Mouse (Mus musculus): Measurements from ENCODE around the gene Scn3b.

Gene Scn3b

GRCm38 (mm10) chr9:40269880-40270279 lies 863 bp downstream of the Scn3b start:
- no peak for DNase-seq

GRCm38 (mm10) chr9:40271075-40271474 lies 2.1 kb downstream of the Scn3b start:
- DNase-seq: no peak

- DNase-seq: no peak
These were observed 3.8 kb downstream of the Scn3b start for GRCm38 (mm10) chr9:40272822-40273221.

GRCm38 (mm10) chr9:40275904-40276303 lies 6.9 kb downstream of the Scn3b start:
- no peak for DNase-seq

GRCm38 (mm10) chr9:40277671-40278070 lies 8.7 kb downstream of the Scn3b start:
- DNase-seq: no peak

GRCm38 (mm10) chr9:40279438-40279837 lies 10.4 kb downstream of the Scn3b start:
- no peak for DNase-seq

GRCm38 (mm10) chr9:40282968-40283367 lies 14.0 kb downstream of the Scn3b start:
- DNase-seq: no peak

- no peak for DNase-seq
These were observed 23.5 kb downstream of the Scn3b start for GRCm38 (mm10) chr9:40292475-40292874.

GRCm38 (mm10) chr9:40293286-40293685 lies 24.3 kb downstream of the Scn3b start:
- no peak for DNase-seq

- no peak for DNase-seq
These were observed 24.7 kb downstream of the Scn3b start for GRCm38 (mm10) chr9:40293740-40294139.

- DNase-seq: no peak
These were observed 25.2 kb downstream of the Scn3b start for GRCm38 (mm10) chr9:40294210-40294609.

- DNase-seq: no peak
These were observed 25.8 kb downstream of the Scn3b start for GRCm38 (mm10) chr9:40294866-40295265.

GRCm38 (mm10) chr9:40296251-40296650 lies 27.2 kb downstream of the Scn3b start:
- peak; percentile 68 for DNase-seq

- DNase-seq: no peak
These were observed 29.0 kb downstream of the Scn3b start for GRCm38 (mm10) chr9:40297969-40298368.

- no peak for DNase-seq
These were observed 30.3 kb downstream of the Scn3b start for GRCm38 (mm10) chr9:40299323-40299722.

GRCm38 (mm10) chr9:40300018-40300989 lies 31.3 kb downstream of the Scn3b start:
- DNase-seq: no peak

- no peak for DNase-seq
These were observed 32.5 kb downstream of the Scn3b start for GRCm38 (mm10) chr9:40301475-40301874.

GRCm38 (mm10) chr9:40302375-40302774 lies 33.4 kb downstream of the Scn3b start:
- no peak for DNase-seq

GRCm38 (mm10) chr9:40304243-40304642 lies 35.2 kb downstream of the Scn3b start:
- DNase-seq: no peak

GRCm38 (mm10) chr9:40307311-40307710 lies 38.3 kb downstream of the Scn3b start:
- DNase-seq: no peak

- DNase-seq: no peak
These were observed 40.9 kb downstream of the Scn3b start for GRCm38 (mm10) chr9:40309876-40310275.

GRCm38 (mm10) chr9:40311813-40312212 lies 42.8 kb downstream of the Scn3b start:
- DNase-seq: no peak

GRCm38 (mm10) chr9:40316865-40317660 lies 48.0 kb downstream of the Scn3b start:
- DNase-seq: no peak

GRCm38 (mm10) chr9:40317735-40318134 lies 48.7 kb downstream of the Scn3b start:
- no peak for DNase-seq

Data from cerebellum, adult 11-12 months (tissue).